Mouse (Mus musculus): Measurements from ENCODE around the gene Npvf.

GRCm38 (mm10) chr6:50666937-50667336 lies 12.7 kb upstream of the Npvf start:
- TF ChIP-seq CTCF (IDR thresholded peaks at IDR 0.05; ENCODE audit: low read depth, low read length) (no peak), POLR2A (IDR thresholded peaks at IDR 0.05; ENCODE audit: insufficient read depth, low read length) (no peak), EP300 (IDR thresholded peaks at IDR 0.05; ENCODE audit: insufficient read depth, low read depth, low read length) (no peak)
